Mouse (Mus musculus) neural tube, embryonic 14.5 days (tissue): ENCODE data around the gene Ciita. TPM values are rescaled to one million over a fixed set of nuclear protein-coding genes. Genes with fewer than 3 reads are reported as not detected.

Experiments used
- ATAC-seq: fragments of 200-750 bp; cut with Nextera tagmentation; 2 replicates; pipeline ENCODE4 v1.8.0; 2017; ENCODE audit warnings: low read depth, mild to moderate bottlenecking, moderate TSS enrichment, moderate library complexity
- H3K27ac ChIP-seq: fragments of 300-500 bp; sonication (generic); 2 replicates; pipeline ENCODE4 v1.5.1; 2014; ENCODE audit warnings: low read depth, mild to moderate bottlenecking, control low read depth, low read length, moderate library complexity, mixed read lengths
- H3K27me3 ChIP-seq: fragments of 300-500 bp; sonication (generic); 2 replicates; pipeline ENCODE4 v1.6.1; 2014; ENCODE audit warnings: low read length; ENCODE audit not compliant: control insufficient read depth, insufficient read depth
- H3K36me3 ChIP-seq: fragments of 300-500 bp; sonication (generic); 2 replicates; pipeline ENCODE4 v1.6.1; 2014; ENCODE audit warnings: low read length, mixed read lengths; ENCODE audit not compliant: control insufficient read depth, insufficient read depth
- H3K4me1 ChIP-seq: fragments of 300-500 bp; sonication (generic); 2 replicates; pipeline ENCODE4 v1.6.1; 2014; ENCODE audit warnings: low read length; ENCODE audit not compliant: control insufficient read depth, insufficient read depth
- H3K4me2 ChIP-seq: fragments of 300-500 bp; sonication (generic); 2 replicates; pipeline ENCODE4 v1.6.1; 2014; ENCODE audit warnings: mild to moderate bottlenecking, low read depth, low read length, control low read depth
- H3K4me3 ChIP-seq: fragments of 300-500 bp; sonication (generic); 2 replicates; pipeline ENCODE4 v1.5.1; 2014; ENCODE audit warnings: low read depth, low read length, control low read depth, mixed read lengths
- H3K9ac ChIP-seq: fragments of 300-500 bp; sonication (generic); replicated peaks from 2 replicates; pipeline ENCODE4 v1.6.1; 2014; ENCODE audit warnings: low read depth, mild to moderate bottlenecking, control low read depth, low read length, mixed read lengths
- H3K9me3 ChIP-seq: fragments of 300-500 bp; sonication (generic); 2 replicates; pipeline ENCODE4 v1.6.1; 2016; ENCODE audit warnings: low read length; ENCODE audit not compliant: control insufficient read depth
- WGBS: fragments of 180-500 bp; shearing (Covaris S2); extraction: QIAGEN DNeasy Blood & Tissue Kit; methylation state at CpG from one replicate; pipeline ENCODE4 v1.1.7; 2014; 5-methylcytosine and 5-hydroxymethylcytosine counted together
- polyA plus RNA-seq: library from polyadenylated mRNA; unstranded; fragments of >200 nt; fragmentation: Nextera tagmentation; extraction: Ambion mirVana; gene quantifications from 2 replicates; pipeline ENCODE4 v1.2.1, GENCODE M21; 2014

The Ciita gene
- polyA plus RNA-seq, 1 experiment from 2014 or later = 1.1 TPM

DNA sequence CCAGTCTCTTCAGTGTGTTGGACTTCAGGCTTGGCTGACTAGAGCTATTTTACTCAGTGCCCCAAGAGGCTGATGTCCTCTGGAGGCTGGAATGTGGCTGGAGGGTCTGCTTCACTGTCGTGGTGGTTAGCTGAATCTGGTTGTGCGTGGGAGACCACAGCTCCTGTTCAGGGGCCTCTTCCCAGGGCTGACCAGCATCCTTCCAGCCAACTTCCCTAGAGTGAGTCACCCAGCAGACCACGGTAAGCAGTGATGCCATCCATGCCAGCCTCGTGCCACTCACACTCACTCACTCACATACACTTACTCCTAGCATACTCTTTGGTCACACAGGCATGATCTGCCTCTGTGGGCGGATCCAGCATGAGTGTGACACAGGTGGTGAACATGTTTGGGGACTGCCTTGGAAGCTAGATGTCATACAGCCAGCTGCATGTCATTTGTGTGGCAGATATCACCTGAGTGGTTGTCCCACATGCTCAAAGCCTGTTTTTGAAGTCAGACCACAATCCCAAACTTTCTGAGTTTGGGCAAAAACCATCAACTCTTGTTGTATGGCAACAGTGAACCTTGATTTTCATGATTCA is 90.0 kb downstream of the Ciita start:
- Histone ChIP-seq H3K27ac (no peak overlapping the region), H3K27me3 (no peaks in the 10 kb centered on the region), H3K36me3 (peaks cover 18% of the 10 kb centered on the region; the same call in 1 of the 2 replicates), H3K4me2 (no peak overlapping the region), H3K4me1 (no peaks in the 10 kb centered on the region), H3K9me3 (no peaks in the 10 kb centered on the region), H3K9ac (no peak overlapping the region), H3K4me3 (no peak overlapping the region)
- 88% methylated on average over 5 of the region's 5 CpGs for WGBS
- ATAC-seq = no peak

- ATAC-seq = no peak
Observed at GRCm38 (mm10) chr16:10570708-10571107, 90.8 kb downstream of the Ciita start.

GRCm38 (mm10) chr16:10571820-10572219 is 92.0 kb downstream of the Ciita start:
- H3K27me3 ChIP-seq = no peaks in the 10 kb centered on the region
- no peak overlapping the region for H3K9ac ChIP-seq
- 59% methylated on average over 2 of the region's 2 CpGs for WGBS
- H3K36me3 ChIP-seq = peaks cover 20% of the 10 kb centered on the region; the same call in 1 of the 2 replicates
- no peak overlapping the region for H3K4me2 ChIP-seq
- no peak overlapping the region for H3K4me3 ChIP-seq
- no peak for ATAC-seq
- no peak overlapping the region for H3K27ac ChIP-seq
- H3K4me1 ChIP-seq = no peaks in the 10 kb centered on the region
- H3K9me3 ChIP-seq = no peaks in the 10 kb centered on the region

More at GRCm38 (mm10) chr16:10570708-10571107, 90.8 kb downstream of the Ciita start:
- Histone ChIP-seq H3K4me1 (no peaks in the 10 kb centered on the region), H3K27me3 (no peaks in the 10 kb centered on the region), H3K4me3 (no peak overlapping the region), H3K27ac (no peak overlapping the region), H3K36me3 (peaks cover 18% of the 10 kb centered on the region; the same call in 1 of the 2 replicates), H3K9ac (no peak overlapping the region), H3K9me3 (no peaks in the 10 kb centered on the region), H3K4me2 (no peak overlapping the region)
- 66% methylated on average over 1 of the region's 1 CpGs for WGBS

DNA sequence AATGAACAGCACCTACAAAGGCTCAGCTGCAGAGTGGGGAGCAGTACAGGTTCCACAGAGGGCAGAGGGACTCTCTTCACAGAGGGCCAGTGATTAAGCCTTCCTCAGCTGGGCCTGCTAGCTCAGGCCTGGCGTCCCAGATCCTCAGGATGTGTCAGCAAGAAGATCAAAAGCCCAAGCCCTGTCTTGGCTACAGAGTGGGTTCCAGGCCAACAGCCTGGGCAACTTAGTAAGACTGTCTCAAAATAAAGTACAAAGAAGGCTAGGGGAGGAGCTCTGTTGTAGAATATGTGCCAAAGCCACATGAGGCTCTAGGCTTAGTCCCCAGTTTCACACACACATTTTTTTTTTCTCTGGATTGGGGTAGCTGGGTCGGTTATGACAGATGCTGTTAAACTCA is 95.1 kb downstream of the Ciita start:
- Histone ChIP-seq H3K4me3 (no peak overlapping the region), H3K4me1 (no peaks in the 10 kb centered on the region), H3K9me3 (no peaks in the 10 kb centered on the region), H3K36me3 (peaks cover 36% of the 10 kb centered on the region; the same call in 1 of the 2 replicates), H3K4me2 (no peak overlapping the region), H3K27ac (no peak overlapping the region), H3K9ac (no peak overlapping the region), H3K27me3 (no peaks in the 10 kb centered on the region)
- no peak for ATAC-seq
- WGBS = 77% methylated on average over 2 of the region's 2 CpGs

GRCm38 (mm10) chr16:10575915-10576314 is 96.1 kb downstream of the Ciita start:
- WGBS = 96% methylated on average over 4 of the region's 4 CpGs
- peaks cover 44% of the 10 kb centered on the region; the same call in 1 of the 2 replicates for H3K36me3 ChIP-seq
- no peak overlapping the region for H3K9ac ChIP-seq
- no peak overlapping the region for H3K27ac ChIP-seq
- no peaks in the 10 kb centered on the region for H3K4me1 ChIP-seq
- no peak overlapping the region for H3K4me3 ChIP-seq
- H3K9me3 ChIP-seq = no peaks in the 10 kb centered on the region
- H3K27me3 ChIP-seq = no peaks in the 10 kb centered on the region
- H3K4me2 ChIP-seq = no peak overlapping the region
- no peak for ATAC-seq

DNA sequence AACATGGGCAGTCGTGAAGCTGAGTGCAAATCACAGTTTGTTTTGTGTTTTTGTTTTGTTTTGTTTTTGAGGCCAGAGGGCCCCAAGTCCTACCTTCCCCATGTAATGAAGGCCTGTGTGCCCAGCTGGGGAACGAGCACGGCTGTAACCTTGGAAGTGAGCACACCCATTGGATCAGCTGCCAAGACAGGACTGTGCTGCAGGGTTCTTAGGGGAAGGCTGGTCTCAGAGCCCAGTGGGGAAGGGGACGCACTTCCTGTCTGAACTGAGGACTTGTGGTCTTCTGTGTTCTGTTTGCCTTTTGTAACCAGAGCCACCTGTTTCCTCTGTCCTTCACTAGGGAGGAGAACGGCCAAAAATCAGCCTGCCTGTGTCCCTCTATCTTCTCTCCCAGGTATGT is 97.7 kb downstream of the Ciita start:
- ATAC-seq = no peak
- Histone ChIP-seq H3K4me2 (no peak overlapping the region), H3K9ac (no peak overlapping the region), H3K4me3 (no peak overlapping the region), H3K4me1 (no peaks in the 10 kb centered on the region), H3K9me3 (no peaks in the 10 kb centered on the region), H3K27me3 (no peaks in the 10 kb centered on the region), H3K27ac (no peak overlapping the region), H3K36me3 (peaks cover 53% of the 10 kb centered on the region; the same call in 1 of the 2 replicates)
- 89% methylated on average over 5 of the region's 5 CpGs for WGBS

Other genes with a start within 250 kb of the Ciita start
- gene Emp2, start 166.1 kb upstream of the Ciita start, polyA plus RNA-seq = 14.4 and 17.7 TPM in 2 replicates
- 12.8 and 20.9 TPM in 2 replicates for gene Tekt5, start 84.6 kb upstream of the Ciita start, polyA plus RNA-seq
- 49.7 and 55.9 TPM in 2 replicates for gene Nubp1, start 68.1 kb upstream of the Ciita start, polyA plus RNA-seq
- gene Tvp23a, start 32.7 kb upstream of the Ciita start, polyA plus RNA-seq = 48.6 and 49.3 TPM in 2 replicates
- gene Dexi, start 63.0 kb downstream of the Ciita start, polyA plus RNA-seq = 26.8 and 26.9 TPM in 2 replicates
- 68.8 and 89.2 TPM in 2 replicates for gene Clec16a, start 65.3 kb downstream of the Ciita start, polyA plus RNA-seq